Mouse (Mus musculus) cerebellum, adult (tissue): ENCODE results near the gene Ube2h.

Experiments used
- ATAC-seq: cut with Nextera tagmentation; 2 replicates; pipeline ENCODE4 v1.9.2; 2017; ENCODE audit warnings: mild to moderate bottlenecking, moderate library complexity, mixed read lengths; ENCODE audit not compliant: insufficient number of reproducible peaks, low FRiP score, low TSS enrichment

The Ube2h gene

GRCm38 (mm10) chr6:30300901-30301300 lies 3.4 kb downstream of the Ube2h start:
- no peak for ATAC-seq

GRCm38 (mm10) chr6:30300372-30300771 lies 4.0 kb downstream of the Ube2h start:
- ATAC-seq, result peak; percentile 59

DNA sequence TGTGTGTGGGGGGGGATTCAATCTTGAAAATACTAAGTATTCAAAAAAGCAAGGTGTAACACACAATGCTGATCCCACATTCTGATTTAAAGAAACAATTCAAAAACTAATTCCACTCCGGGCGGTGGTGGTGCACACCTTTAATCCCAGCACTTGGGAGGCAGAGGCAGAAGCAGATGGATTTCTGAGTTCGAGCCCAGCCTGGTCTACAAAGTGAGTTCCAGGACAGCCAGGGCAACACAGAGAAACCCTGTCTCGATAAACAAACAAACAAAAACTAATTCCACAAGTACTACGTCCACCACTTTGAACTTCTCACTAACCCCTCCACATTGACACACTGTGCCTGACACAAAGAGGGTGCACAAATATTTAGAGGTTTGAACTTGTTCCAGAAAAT lies 4.7 kb downstream of the Ube2h start:
- ATAC-seq, result no peak

DNA sequence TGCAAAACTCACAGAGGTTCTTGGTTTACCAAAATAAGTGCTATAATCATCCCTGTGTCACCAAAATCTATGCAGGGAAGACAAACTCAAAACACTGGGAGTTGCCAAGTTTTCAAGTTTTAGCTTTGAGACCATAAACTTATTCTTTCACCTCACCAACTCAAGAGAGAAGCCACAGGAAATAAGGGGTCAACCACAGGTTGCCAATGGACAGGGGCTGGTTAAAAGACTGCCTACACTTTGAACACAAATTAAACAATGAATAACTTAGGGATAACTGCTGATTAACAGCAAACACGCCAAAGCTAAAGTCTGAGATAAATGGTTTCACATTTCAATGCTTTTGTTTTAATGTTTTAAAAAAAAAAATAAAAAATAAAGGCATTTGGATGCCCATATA lies 5.2 kb downstream of the Ube2h start:
- no peak for ATAC-seq

- no peak for ATAC-seq
Measured at GRCm38 (mm10) chr6:30292579-30292978, 11.8 kb downstream of the Ube2h start.

DNA sequence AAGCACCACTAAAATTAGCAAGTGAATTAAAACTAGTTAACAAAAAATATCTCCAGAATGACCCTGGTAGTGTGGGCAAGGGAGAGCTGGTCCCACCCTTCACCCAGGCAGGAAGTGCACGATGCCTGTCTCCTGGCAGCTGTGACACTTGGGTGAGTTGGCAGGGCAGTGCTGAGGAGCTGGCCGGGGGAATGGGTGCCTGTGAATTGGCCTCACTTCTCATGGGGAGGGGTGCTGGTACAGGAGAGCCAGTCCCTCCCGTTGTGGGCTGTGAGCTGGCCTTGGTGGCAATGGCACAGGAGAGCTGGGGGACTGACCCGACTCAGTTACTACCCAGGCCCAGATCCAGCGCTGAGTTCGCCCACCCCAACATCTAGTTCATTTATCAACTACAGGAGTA lies 16.4 kb downstream of the Ube2h start:
- ATAC-seq, result no peak

DNA sequence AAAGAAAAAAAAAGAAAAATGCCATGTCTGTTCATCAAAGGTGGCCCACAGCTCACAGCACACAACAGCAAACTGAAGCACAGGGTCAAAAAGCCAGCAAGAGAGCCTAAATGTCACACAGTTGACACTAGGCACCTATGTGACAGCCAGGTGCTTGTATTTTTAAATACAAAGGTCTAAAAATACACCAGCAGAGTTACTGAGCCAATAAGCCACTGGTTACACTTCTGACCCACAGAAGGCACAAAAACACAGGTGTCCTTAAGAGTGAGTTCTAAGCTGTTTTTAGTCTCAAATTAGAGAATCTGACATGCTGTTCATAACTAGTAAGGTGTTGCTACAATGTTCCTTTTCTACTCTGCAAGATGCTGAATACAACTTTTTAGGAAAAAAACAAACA lies 17.7 kb downstream of the Ube2h start:
- no peak for ATAC-seq

- ATAC-seq, result no peak
Measured at GRCm38 (mm10) chr6:30284177-30284576, 20.2 kb downstream of the Ube2h start.

DNA sequence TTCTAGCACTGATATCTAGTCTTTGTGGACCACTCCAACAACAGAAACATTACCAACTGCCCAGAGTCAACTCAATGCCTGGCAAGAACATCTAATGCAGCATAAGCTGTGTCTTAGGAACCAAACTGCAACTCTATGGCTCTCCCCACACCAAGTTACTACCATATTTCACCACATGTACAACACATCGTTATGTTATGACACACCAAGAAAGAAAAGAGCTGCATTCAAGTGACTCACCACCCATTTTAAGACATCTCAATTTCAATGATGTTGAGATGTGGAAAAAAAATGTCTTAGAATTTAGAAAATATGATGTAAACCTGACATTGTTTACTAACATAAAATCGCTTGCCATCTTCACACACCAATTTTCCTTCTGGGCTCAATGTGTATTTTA lies 22.0 kb downstream of the Ube2h start:
- no peak for ATAC-seq

DNA sequence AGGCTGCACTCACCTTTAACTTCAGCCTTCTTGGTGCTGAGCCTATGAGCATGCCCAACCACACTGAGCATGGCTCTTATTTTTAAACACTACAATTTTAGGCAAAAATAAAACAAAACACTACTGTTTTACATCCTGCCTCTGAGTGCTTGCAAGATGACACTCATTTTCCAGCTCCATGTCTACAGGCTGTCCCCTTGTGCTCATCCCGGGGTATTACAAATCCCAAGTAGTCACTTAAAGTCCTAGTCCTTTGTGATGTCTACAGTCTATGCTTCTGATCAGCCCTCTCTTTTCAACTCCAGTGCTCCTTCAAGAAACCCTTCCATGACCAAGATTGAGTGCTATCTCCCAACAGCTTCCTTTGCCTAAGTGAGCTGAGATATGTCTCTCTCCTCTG lies 26.0 kb downstream of the Ube2h start:
- no peak for ATAC-seq

DNA sequence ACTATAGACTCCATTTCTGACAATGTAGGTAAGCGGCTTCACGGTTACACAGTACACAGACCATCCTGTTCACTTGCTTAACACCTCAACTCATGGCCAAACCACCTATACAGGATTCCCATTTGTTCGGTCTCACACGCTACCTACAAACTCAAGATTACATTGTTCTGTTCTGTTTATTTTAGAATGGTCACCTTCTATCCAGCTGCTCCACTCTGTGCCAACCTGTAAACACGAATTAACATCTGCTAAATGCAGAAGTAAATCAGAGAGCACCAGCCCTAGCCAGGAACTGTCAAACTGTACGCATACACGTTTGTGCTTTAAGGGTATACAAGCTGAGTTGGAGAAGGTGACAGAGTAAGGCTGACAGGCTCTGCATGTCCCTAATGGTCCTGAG lies 27.5 kb downstream of the Ube2h start:
- ATAC-seq, result no peak

DNA sequence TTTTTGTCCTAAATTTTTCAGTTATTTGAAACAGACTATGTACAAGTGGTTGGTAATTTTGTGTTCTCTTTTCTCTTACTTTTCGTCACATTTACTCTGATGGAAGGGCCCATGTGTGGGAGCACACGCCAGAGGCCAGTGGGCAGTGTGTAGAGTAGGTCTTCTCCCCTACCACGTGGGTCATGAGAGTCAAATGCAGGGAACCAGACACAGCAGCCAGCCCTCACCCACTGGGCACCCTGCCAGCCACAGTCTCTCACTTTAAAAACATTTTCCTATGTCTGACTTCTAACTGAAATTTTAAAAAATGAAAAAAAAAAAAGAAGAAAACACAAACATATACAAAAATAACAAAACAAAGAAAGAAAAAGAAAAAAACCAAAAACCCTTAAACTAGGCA lies 28.0 kb downstream of the Ube2h start:
- ATAC-seq, result no peak

DNA sequence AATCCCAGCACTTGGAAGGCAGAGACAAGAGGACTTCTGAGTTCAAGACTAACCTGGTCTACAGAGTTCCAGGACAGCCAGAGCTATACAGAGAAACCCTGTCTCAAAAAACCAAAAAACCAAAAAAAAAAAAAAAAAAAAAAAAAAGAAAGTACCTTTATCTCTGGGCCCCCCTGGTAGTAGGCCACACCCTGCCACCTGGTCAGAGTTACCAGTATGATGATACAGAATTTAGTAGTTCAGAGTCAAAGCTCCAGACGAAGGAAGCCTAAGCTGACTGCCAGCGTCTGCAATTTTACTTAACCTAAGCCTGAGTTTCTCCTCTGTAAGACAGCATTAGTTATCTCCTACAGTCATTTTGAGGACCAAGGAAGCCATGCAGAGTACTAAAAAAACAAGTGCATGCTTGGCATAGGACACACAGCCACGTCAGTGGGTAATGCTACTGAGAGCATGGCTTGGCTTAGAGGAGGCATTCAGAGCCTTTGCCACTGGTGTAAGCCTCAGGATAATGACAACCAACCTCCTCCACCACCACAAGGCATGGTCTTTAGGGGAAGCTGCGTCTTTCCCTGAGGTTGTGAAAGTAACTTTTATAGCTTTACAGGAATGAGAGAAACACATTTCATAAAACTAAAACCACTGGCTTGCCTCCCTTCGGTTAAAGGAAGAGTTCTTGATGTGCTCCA lies 29.0 kb downstream of the Ube2h start:
- no peak for ATAC-seq

GRCm38 (mm10) chr6:30272911-30273310 lies 31.4 kb downstream of the Ube2h start:
- no peak for ATAC-seq

DNA sequence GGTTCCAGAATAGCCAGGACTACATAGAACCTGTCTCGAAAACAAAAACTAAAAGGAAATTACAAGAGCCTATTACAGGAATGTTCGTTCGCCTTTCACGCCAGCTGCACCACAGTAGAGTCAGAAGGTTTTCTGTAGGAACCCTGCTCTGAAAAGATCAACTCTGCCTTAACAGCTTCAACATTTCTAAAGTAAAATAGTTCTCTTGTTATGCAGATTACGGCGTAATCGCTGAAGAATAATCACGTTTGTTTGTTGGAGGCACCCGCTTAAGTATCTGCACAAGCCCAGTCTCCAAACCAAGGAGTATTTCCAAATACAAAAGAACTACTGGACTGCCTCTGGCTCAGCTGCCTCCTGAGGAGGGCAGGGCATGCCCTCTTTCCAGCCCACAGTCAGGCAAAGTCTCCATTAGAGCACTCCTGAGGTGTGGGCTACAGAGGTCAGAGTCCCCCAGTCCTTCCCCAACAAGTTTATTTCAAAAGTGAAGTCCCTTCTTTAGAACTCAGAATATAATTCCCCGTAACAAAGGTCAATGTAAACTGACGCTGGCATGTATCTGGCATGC lies 31.9 kb downstream of the Ube2h start:
- ATAC-seq, result no peak

- no peak for ATAC-seq
Measured at GRCm38 (mm10) chr6:30269846-30270245, 34.5 kb downstream of the Ube2h start.

DNA sequence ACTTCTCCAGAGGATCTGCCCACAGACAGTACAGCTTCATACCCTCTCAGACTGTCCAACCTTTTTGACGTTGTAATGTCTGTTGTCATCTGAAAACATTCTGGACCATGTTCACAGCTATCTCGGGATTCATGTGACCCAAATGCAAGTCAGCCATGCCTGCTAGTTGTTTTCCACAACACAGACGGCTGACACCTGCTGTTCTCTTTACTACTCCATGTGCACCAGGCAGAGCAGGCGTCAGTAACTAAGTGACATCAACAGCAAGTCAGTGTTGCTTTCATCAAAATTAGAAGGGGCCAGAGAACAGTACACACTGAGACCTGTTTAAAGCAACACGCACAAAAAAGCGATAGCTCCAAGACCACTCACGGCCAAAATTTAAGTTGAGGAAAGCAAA lies 36.9 kb downstream of the Ube2h start:
- ATAC-seq, result no peak

DNA sequence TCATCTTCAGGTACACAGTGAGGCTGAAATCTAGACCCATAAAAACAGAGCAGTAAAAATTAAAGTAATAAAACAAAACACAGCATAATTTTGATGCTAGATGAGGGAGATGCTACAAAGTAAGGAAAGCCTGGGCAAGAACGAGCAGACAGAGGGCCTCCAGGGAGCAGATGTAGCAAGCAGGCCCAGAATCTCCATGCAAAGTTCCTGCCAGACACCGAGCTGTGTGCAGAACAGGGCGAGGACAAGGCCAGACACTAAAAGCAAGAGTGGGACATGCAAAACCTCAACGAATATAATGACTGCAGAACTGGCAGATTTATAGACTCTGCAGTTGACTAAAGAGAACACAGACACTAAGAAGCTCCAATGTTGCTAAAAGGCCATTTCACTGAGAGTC lies 38.9 kb downstream of the Ube2h start:
- no peak for ATAC-seq

DNA sequence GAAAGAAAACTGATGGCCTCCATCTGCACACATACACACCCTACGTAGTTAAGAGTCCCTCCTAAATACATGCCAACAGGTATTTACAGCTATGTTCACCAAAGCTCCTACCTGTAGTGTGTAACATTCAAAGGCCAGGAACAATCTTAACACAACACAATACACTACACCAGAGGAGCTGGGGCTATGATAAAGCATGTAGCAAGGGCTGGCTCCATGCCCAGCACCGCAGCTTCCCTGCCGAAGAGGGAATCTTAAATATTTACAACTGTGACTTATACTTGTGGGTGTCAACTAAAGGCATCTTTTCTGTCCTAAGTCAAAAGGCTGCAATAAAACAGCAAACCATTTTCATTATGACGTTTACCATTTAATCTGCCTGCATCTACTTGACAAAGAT lies 41.3 kb downstream of the Ube2h start:
- no peak for ATAC-seq

- no peak for ATAC-seq
Measured at GRCm38 (mm10) chr6:30259271-30259670, 45.1 kb downstream of the Ube2h start.

GRCm38 (mm10) chr6:30257962-30258361 lies 46.4 kb downstream of the Ube2h start:
- ATAC-seq, result no peak

GRCm38 (mm10) chr6:30255846-30256245 lies 48.5 kb downstream of the Ube2h start:
- no peak for ATAC-seq
